Mouse (Mus musculus): ENCODE measurements around the gene Sostdc1. TPM values are rescaled to one million over a fixed set of nuclear protein-coding genes. Genes with fewer than 3 reads are reported as not detected.
A peak's percentile ranks its signal among the peaks of the same experiment; 100 is the strongest.

Sostdc1 gene
- polyA plus RNA-seq (2012; ENCODE audit: insufficient read depth, insufficient read length, missing spikeins): not detected in 2 replicates

DNA sequence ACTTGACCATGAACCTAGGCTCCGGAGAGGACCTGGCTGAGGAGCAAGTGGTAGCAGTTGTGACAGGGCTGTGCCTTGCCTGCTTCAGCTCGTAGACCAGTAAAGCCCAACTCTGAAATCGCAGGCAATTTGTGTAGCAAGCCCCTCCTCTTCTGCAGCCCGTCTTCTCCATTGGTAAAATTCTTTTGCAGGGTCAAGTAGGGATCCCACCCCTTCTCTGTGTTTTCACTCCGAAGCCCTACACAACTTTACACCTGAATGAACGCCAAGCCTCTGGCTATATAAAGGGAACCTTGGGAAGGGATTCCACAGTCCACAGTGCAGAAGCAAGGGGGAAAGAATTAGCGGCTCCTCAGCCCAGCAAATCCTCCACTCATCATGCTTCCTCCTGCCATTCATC lies at the start of gene Sostdc1:
TSS of gene Sostdc1 (plus strand) at position 224 of the 400 bp plus-strand sequence.
- TF ChIP-seq POLR2A (IDR thresholded peaks at IDR 0.05; ENCODE audit: borderline replicate concordance, low read depth, low read length): no peak
- Histone ChIP-seq H3K4me1 (ENCODE audit: control insufficient read depth, insufficient read depth, low read length) (0 out of 2 replicates have a peak, but pooled peaks cover 2% of the 10 kb centered on the region), H3K4me3 (ENCODE audit: insufficient read depth, low read length) (no peak within 1 kb of the TSS), H3K27ac (ENCODE audit: insufficient read depth, low read depth, low read length) (no peak within 1 kb of the TSS)

DNA sequence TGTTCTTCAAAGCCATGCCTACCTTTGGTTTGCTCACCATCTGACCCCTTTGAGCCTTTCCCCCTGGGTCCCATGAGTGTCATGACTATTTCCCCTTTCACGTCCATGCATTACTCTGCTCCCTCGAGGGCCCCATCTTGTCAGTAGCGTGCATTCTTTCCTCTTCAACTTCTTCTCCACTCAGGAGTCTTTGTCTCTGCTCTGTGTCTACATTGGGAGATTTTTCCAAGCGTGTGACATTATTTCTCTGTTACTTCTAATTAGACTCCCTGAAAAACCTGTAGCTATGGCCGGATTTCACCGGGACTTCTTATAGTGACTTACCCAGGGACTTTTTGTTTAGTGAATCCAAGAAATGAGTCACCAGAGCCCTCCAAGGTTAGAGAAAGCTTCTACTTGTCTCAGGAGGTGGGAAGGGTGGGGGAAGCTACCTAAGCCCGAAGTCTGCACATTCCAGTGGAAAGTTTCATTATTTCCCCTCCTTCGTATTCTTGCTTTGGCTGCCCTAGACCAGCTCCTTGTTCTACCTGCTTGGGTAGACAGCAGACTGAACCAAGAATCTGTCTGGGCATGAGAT lies 46.2 kb upstream of the Sostdc1 start:
- TF ChIP-seq POLR2A (IDR thresholded peaks at IDR 0.05; ENCODE audit: borderline replicate concordance, low read depth, low read length) (no peak), CTCF (IDR thresholded peaks at IDR 0.05; ENCODE audit: low read depth, low read length) (no peak)
- Histone ChIP-seq H3K27ac (ENCODE audit: insufficient read depth, low read depth, low read length) (no peak overlapping the region), H3K4me3 (ENCODE audit: insufficient read depth, low read length) (no peak overlapping the region), H3K4me1 (ENCODE audit: control insufficient read depth, insufficient read depth, low read length) (no peaks in the 10 kb centered on the region)

DNA sequence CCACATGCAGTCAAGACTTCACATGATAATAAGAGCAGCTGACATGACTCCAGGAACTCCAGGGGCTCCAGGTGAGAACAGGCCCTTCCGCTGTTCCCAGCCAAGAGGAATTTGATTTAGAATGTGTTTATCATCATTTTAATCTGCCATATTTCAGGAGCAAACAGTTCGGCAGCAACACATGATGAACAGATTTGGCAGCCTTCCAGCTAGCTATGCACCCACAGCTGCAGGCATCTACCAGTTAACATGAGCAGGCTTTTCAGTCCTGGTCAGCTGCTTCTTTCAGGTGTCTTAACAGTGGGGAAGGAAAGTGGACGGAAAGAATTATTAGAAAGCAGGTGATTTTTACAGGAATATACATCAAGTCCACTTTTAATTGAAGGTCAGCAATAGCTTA lies 39.1 kb upstream of the Sostdc1 start:
- Histone ChIP-seq H3K27ac (ENCODE audit: insufficient read depth, low read depth, low read length) (no peak overlapping the region), H3K4me3 (ENCODE audit: insufficient read depth, low read length) (no peak overlapping the region), H3K4me1 (ENCODE audit: control insufficient read depth, insufficient read depth, low read length) (no peaks in the 10 kb centered on the region)
- TF ChIP-seq CTCF (IDR thresholded peaks at IDR 0.05; ENCODE audit: low read depth, low read length): no peak
- TF ChIP-seq POLR2A (IDR thresholded peaks at IDR 0.05; ENCODE audit: borderline replicate concordance, low read depth, low read length): no peak

DNA sequence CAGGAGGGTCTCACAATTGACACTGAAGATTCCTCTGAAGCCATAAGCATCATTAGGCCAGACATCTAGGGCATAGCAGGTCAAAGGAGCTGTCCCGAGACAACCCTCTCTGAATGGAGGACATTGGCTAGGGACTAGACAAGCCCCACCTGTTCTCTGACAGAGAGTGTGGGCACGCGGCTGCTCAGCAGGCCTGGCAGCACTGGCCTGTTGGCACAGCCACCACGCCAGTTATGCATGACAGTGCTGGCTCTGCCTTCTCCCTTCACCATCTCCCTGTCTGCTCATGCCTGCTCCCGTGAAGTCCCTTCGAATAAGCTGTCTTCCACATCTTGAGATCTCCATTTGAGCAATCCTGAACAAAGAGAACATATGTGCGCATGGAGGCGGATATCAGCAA lies 24.3 kb upstream of the Sostdc1 start:
- TF ChIP-seq POLR2A (IDR thresholded peaks at IDR 0.05; ENCODE audit: borderline replicate concordance, low read depth, low read length) (no peak), CTCF (IDR thresholded peaks at IDR 0.05; ENCODE audit: low read depth, low read length) (no peak)
- Histone ChIP-seq H3K4me1 (ENCODE audit: control insufficient read depth, insufficient read depth, low read length) (no peaks in the 10 kb centered on the region), H3K27ac (ENCODE audit: insufficient read depth, low read depth, low read length) (no peak overlapping the region), H3K4me3 (ENCODE audit: insufficient read depth, low read length) (no peak overlapping the region)

DNA sequence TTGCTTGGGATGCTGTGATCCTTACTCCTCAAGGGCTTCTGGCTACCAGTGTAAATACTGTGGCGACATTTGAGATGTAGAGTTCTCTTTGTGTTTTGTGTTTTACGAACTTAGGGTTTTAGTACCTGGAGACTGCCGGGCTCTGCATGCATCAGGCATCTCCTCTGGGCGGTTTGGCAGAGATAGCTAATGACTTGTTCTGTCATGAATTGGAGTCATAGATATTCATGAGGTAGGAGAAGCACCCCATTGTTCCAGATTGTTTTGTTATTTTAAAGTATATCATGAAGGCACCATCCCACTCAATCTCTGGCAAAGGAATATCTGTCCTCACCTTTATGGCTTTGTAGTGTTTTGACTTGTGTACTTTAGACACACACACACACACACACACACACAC lies 23.5 kb upstream of the Sostdc1 start:
- TF ChIP-seq POLR2A (IDR thresholded peaks at IDR 0.05; ENCODE audit: borderline replicate concordance, low read depth, low read length): no peak
- no peak for TF ChIP-seq CTCF (IDR thresholded peaks at IDR 0.05; ENCODE audit: low read depth, low read length)
- Histone ChIP-seq H3K4me1 (ENCODE audit: control insufficient read depth, insufficient read depth, low read length) (no peaks in the 10 kb centered on the region), H3K4me3 (ENCODE audit: insufficient read depth, low read length) (no peak overlapping the region), H3K27ac (ENCODE audit: insufficient read depth, low read depth, low read length) (no peak overlapping the region)

DNA sequence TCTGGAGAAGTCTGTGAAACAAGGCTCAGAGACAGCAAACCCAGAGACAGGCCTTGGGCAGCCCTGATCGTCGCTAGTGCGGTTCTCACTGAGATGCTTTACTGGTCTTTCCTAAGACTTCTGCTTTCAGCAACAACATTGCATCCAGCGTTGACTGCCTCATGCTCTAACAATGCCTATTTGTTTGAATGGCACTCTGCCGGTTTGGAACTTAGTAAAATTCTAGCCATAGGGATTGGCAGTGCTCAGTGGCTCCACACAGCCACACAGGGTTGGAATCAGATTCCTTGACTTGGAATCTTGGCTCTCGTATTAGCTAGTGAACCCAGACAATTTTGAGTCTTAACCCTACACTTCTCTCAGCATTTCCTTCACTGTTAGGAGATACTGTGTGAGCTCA lies 22.6 kb upstream of the Sostdc1 start:
- TF ChIP-seq CTCF (IDR thresholded peaks at IDR 0.05; ENCODE audit: low read depth, low read length) (no peak), POLR2A (IDR thresholded peaks at IDR 0.05; ENCODE audit: borderline replicate concordance, low read depth, low read length) (no peak)
- Histone ChIP-seq H3K27ac (ENCODE audit: insufficient read depth, low read depth, low read length) (no peak overlapping the region), H3K4me1 (ENCODE audit: control insufficient read depth, insufficient read depth, low read length) (no peaks in the 10 kb centered on the region), H3K4me3 (ENCODE audit: insufficient read depth, low read length) (no peak overlapping the region)

DNA sequence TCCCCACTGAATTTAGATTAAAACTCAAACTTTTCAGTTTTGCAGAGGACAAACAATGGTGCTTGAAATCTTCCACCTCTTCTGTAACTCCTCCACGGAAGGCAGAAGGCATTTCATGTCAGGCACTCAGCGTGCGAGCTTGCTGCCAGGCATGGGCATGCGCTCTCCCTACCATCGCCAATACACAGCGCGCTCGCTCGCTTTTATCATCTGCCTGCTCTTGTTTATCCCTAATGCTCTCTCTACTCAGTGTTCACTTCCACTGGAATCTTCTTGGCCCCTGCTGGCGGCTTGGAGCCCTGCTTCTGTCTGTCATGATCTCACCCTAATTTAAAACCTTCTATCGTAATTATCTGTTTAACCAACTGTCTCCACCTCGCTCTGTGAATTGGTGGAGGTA lies 11.6 kb upstream of the Sostdc1 start:
- H3K27ac ChIP-seq (ENCODE audit: insufficient read depth, low read depth, low read length): no peak overlapping the region
- TF ChIP-seq CTCF (IDR thresholded peaks at IDR 0.05; ENCODE audit: low read depth, low read length) (no peak), POLR2A (IDR thresholded peaks at IDR 0.05; ENCODE audit: borderline replicate concordance, low read depth, low read length) (no peak)
- no peaks in the 10 kb centered on the region for H3K4me1 ChIP-seq (ENCODE audit: control insufficient read depth, insufficient read depth, low read length)
- no peak overlapping the region for H3K4me3 ChIP-seq (ENCODE audit: insufficient read depth, low read length)

DNA sequence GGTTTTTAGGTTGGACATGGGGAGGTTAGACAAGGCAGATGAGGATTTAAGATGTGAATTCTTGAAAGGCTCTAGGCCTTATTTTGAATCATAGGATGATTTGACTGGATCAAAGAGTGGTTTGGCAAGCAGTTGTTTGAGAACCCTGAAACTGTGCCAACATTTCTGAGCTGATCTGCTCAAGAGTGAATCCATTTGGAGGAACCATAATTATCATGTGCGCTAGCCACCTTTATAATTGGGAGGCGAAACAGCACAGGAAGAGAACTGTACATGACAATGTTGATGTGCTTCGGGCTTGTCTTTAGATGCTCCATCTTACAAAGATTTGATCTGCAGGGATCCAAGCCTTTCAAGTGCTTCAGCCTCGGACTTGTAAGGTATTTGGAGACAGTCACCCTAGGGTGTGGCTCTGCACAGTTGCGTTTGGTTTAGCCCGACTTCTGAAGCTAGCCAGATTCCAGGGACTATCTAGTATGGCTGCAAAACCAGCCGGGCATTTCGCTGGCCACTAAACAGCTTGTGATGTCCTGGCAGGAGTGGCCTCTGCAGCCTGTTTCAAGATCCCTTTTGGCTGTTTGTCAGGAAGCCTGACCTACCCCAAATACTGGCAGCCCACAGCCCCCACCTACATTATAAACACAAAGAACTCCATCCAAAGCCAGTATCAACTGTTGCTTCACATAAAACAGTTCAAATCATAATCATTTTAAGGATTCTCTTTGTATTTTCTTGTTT lies 10.9 kb upstream of the Sostdc1 start:
- TF ChIP-seq POLR2A (IDR thresholded peaks at IDR 0.05; ENCODE audit: borderline replicate concordance, low read depth, low read length) (no peak), CTCF (IDR thresholded peaks at IDR 0.05; ENCODE audit: low read depth, low read length) (no peak)

DNA sequence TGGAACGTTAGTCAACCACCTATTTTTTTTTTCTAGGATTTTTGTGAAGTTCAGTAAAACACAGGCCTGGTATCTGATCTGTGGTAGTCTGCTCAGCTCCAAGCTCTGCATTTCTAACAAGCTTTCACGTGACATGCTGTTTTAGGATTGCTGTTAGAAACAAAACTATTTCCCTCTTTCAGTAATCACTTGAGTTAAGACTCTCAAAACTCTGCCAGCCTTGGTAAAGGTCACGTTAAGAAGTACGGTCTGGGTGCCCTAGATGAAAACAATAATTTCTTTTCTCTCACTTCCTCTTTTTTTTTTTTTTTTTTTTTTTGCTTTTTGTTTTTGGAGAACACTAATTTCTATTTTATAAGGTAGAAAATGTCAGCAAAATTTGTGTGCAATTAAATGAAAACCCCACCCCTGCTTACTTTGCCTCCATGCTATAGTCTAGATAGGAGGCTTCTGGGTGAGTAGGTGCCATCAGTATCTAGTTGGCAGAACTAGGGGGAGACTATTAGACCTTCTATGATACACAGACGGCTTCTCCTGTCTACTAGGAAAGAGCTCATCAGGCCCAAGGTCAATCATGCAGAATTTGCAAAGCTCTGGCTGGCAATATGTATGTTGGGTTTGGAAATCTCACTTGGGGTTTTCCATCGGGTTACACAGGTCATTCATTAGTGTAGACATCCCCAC lies 5.1 kb upstream of the Sostdc1 start:
- no peak overlapping the region for H3K4me3 ChIP-seq (ENCODE audit: insufficient read depth, low read length)
- peaks cover 5% of the 10 kb centered on the region for H3K4me1 ChIP-seq (ENCODE audit: control insufficient read depth, insufficient read depth, low read length)
- H3K27ac ChIP-seq (ENCODE audit: insufficient read depth, low read depth, low read length): peak overlapping the region; percentile 52
- TF ChIP-seq CTCF (IDR thresholded peaks at IDR 0.05; ENCODE audit: low read depth, low read length) (no peak), POLR2A (IDR thresholded peaks at IDR 0.05; ENCODE audit: borderline replicate concordance, low read depth, low read length) (no peak)

More for the DNA sequence above, 10.9 kb upstream of the Sostdc1 start:
- Histone ChIP-seq H3K4me3 (ENCODE audit: insufficient read depth, low read length) (no peak overlapping the region), H3K27ac (ENCODE audit: insufficient read depth, low read depth, low read length) (no peak overlapping the region), H3K4me1 (ENCODE audit: control insufficient read depth, insufficient read depth, low read length) (no peaks in the 10 kb centered on the region)

DNA sequence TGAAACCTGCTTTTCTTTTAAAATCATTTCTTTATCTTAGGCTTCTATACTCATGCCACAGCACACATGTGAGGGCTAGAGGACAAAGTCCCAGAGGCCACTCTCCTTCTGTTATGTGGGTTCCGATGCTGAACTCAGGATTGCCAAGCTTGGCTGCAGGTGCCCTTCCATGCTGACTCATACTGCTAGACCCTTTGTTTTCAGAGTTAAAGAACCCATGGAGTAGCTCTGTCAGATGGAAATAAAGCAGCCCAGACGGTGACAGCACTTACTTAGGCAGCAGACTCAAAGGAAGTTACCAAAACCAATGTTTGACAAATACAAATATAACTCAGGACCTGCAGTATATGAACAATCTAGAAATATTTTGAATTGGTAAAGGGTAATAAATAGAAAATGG lies 924 bp upstream of the Sostdc1 start:
- Histone ChIP-seq H3K27ac (ENCODE audit: insufficient read depth, low read depth, low read length) (no peak overlapping the region), H3K4me3 (ENCODE audit: insufficient read depth, low read length) (no peak overlapping the region), H3K4me1 (ENCODE audit: control insufficient read depth, insufficient read depth, low read length) (peaks cover 5% of the 10 kb centered on the region)
- TF ChIP-seq CTCF (IDR thresholded peaks at IDR 0.05; ENCODE audit: low read depth, low read length) (no peak), POLR2A (IDR thresholded peaks at IDR 0.05; ENCODE audit: borderline replicate concordance, low read depth, low read length) (no peak)
